Mouse (Mus musculus): ENCODE measurements at regions not wholly inside any gene's neighbourhood (a gene's known extent, or its start where the extent isn't known, plus 50 kb on each side); places are given as distances from the start of the nearest gene placed in this dataset.

DNA sequence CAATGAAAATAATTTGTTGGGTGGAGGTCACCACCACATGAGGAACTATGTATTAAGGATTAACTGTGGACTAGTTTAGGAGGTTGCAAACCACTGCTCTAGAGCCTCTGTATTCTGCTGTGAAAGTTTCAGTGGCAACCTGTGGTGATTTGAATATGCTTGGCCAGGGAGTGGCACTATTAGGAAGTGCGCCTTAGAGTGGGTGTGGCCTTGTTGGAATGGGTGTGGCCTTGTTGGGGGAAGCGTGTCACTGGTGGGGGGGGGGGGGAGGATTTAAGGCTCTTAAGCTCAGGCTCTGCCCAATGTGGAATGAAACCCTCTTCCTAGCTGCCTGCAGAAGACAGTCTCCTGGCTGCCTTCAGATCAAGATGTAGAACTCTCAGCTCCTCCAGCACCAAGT lies 138.5 kb downstream of the Ttc8 start:
- Histone ChIP-seq H3K4me1 (ENCODE audit: control insufficient read depth, insufficient read depth, low read length) (no peaks in the 10 kb centered on the region), H3K27ac (ENCODE audit: control insufficient read depth, insufficient read depth, low read depth, low read length) (no peak overlapping the region), H3K4me3 (ENCODE audit: control insufficient read depth, low read depth, low read length) (no peak overlapping the region), H3K36me3 (ENCODE audit: control insufficient read depth, insufficient read depth, low read length) (no peaks in the 10 kb centered on the region), H3K27me3 (ENCODE audit: control insufficient read depth, insufficient read depth, low read length) (no peaks in the 10 kb centered on the region)
- no peak for TF ChIP-seq CTCF (IDR thresholded peaks at IDR 0.05; ENCODE audit: control insufficient read depth, insufficient read depth, insufficient replicate concordance, low read depth, low read length)
- no peak for TF ChIP-seq POLR2A (IDR thresholded peaks at IDR 0.05; ENCODE audit: control insufficient read depth, low read depth, low read length)

DNA sequence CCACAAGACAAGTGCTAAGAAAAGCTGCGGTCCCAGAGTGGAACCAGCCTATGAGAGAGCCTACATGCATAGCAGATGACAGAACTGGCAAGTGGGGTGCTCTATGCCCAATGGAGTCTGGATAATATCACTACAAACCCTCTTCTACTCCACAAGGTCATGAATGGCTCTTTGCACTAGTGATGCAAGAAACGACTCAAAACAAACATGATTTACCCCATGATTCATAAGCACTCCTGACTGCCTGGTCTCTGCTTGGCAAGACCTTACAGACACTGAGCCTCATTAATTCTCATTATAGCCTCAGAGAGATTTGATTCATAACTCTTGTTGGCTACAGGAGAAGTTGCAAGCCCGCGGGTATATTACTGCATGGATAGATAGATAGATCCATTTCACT lies 139.1 kb downstream of the Ttc8 start:
- no peak overlapping the region for H3K4me3 ChIP-seq (ENCODE audit: control insufficient read depth, low read depth, low read length)
- TF ChIP-seq POLR2A (IDR thresholded peaks at IDR 0.05; ENCODE audit: control insufficient read depth, low read depth, low read length) (no peak), CTCF (IDR thresholded peaks at IDR 0.05; ENCODE audit: control insufficient read depth, insufficient read depth, insufficient replicate concordance, low read depth, low read length) (no peak)
- no peaks in the 10 kb centered on the region for H3K27me3 ChIP-seq (ENCODE audit: control insufficient read depth, insufficient read depth, low read length)
- H3K4me1 ChIP-seq (ENCODE audit: control insufficient read depth, insufficient read depth, low read length) = no peaks in the 10 kb centered on the region
- no peaks in the 10 kb centered on the region for H3K36me3 ChIP-seq (ENCODE audit: control insufficient read depth, insufficient read depth, low read length)
- H3K27ac ChIP-seq (ENCODE audit: control insufficient read depth, insufficient read depth, low read depth, low read length) = no peak overlapping the region

DNA sequence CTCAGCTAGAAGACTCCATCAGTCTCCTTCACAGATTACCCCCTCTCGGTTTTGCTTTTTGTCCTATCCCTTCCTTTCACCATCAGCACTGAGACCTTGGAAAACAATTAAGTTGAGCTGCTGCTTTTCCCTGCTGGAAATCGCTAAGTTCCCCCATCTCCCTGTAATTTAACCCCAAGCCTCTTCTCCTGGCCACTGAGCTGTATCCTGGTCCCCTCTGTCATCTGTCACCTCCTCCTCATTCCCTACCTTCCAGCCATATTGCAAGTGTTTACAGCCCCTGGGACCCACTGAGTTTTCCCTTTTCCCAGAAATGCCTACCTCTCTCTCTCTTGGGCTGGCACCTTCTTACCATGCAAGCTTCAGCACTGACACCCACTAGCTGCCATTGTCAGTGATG lies 140.3 kb downstream of the Ttc8 start:
- TF ChIP-seq POLR2A (IDR thresholded peaks at IDR 0.05; ENCODE audit: control insufficient read depth, low read depth, low read length) (no peak), CTCF (IDR thresholded peaks at IDR 0.05; ENCODE audit: control insufficient read depth, insufficient read depth, insufficient replicate concordance, low read depth, low read length) (no peak)
- H3K4me1 ChIP-seq (ENCODE audit: control insufficient read depth, insufficient read depth, low read length) = no peaks in the 10 kb centered on the region
- H3K27me3 ChIP-seq (ENCODE audit: control insufficient read depth, insufficient read depth, low read length) = no peaks in the 10 kb centered on the region
- no peak overlapping the region for H3K4me3 ChIP-seq (ENCODE audit: control insufficient read depth, low read depth, low read length)
- no peaks in the 10 kb centered on the region for H3K36me3 ChIP-seq (ENCODE audit: control insufficient read depth, insufficient read depth, low read length)
- H3K27ac ChIP-seq (ENCODE audit: control insufficient read depth, insufficient read depth, low read depth, low read length) = no peak overlapping the region

DNA sequence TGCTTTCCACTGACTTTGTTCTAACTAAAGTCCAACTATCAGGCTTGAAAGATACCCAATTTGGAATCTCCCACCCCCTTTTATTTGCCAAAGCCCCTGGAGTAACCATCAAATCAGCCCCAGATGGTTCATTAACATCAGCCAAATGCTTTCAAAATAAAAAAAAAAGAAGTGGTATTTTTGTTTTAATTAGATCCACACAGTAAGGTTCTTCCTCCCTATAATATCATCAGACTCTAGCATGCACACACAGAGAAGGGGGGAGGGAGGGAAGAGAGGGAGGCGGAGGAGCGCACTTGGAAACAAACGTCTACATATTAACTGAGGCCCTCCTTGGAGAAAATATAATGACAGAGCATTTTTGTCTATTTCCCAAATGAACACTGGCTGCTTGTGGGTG lies 143.1 kb downstream of the Ttc8 start:
- H3K27ac ChIP-seq (ENCODE audit: control insufficient read depth, insufficient read depth, low read depth, low read length) = no peak overlapping the region
- H3K27me3 ChIP-seq (ENCODE audit: control insufficient read depth, insufficient read depth, low read length) = no peaks in the 10 kb centered on the region

DNA sequence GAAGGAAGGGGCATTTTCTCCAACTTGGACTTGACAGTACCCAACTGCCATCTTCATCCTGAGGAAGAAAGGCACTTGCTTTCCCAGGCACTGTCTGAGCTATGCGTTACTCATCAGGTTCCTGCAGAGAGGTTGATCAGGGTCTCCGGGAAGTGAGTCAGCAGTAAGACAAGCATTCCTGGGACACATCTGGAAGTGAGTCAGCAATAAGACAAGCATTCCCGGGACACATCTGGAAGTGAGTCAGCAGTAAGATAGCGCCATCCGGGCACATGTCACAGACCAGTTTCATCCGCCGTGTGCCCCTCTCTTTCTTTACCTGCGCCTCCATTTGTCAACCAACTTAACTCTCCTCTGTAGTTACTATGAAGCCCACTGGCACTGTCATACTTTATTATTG lies 143.5 kb downstream of the Ttc8 start:
- Histone ChIP-seq H3K27ac (ENCODE audit: control insufficient read depth, insufficient read depth, low read depth, low read length) (no peak overlapping the region), H3K4me1 (ENCODE audit: control insufficient read depth, insufficient read depth, low read length) (no peaks in the 10 kb centered on the region), H3K36me3 (ENCODE audit: control insufficient read depth, insufficient read depth, low read length) (no peaks in the 10 kb centered on the region), H3K4me3 (ENCODE audit: control insufficient read depth, low read depth, low read length) (no peak overlapping the region), H3K27me3 (ENCODE audit: control insufficient read depth, insufficient read depth, low read length) (no peaks in the 10 kb centered on the region)
- TF ChIP-seq POLR2A (IDR thresholded peaks at IDR 0.05; ENCODE audit: control insufficient read depth, low read depth, low read length) (no peak), CTCF (IDR thresholded peaks at IDR 0.05; ENCODE audit: control insufficient read depth, insufficient read depth, insufficient replicate concordance, low read depth, low read length) (no peak)

More for the DNA sequence above, 143.1 kb downstream of the Ttc8 start:
- H3K4me1 ChIP-seq (ENCODE audit: control insufficient read depth, insufficient read depth, low read length) = no peaks in the 10 kb centered on the region
- H3K36me3 ChIP-seq (ENCODE audit: control insufficient read depth, insufficient read depth, low read length) = no peaks in the 10 kb centered on the region
- H3K4me3 ChIP-seq (ENCODE audit: control insufficient read depth, low read depth, low read length) = no peak overlapping the region
- TF ChIP-seq CTCF (IDR thresholded peaks at IDR 0.05; ENCODE audit: control insufficient read depth, insufficient read depth, insufficient replicate concordance, low read depth, low read length) = no peak
- no peak for TF ChIP-seq POLR2A (IDR thresholded peaks at IDR 0.05; ENCODE audit: control insufficient read depth, low read depth, low read length)

DNA sequence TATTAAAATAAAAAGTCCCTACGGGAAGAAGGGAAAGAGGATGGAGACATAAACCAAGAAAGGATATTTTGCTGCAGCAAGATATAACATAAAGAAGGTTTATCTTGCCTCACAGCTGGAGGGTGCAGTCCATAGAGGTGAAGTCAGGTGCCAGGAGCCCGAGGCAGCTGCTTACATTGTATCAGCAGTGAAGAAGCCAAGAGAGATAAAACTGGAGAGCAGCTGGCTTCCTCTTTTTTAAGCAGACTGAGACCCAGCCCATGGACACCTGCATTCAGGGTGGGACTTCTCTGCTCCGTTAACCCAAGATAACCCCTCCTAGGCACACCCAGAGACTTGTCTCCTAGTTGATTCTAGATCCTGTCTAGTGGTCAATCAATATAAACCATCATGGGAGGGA lies 147.6 kb downstream of the Ttc8 start:
- Histone ChIP-seq H3K4me3 (ENCODE audit: control insufficient read depth, low read depth, low read length) (no peak overlapping the region), H3K27ac (ENCODE audit: control insufficient read depth, insufficient read depth, low read depth, low read length) (no peak overlapping the region), H3K36me3 (ENCODE audit: control insufficient read depth, insufficient read depth, low read length) (no peaks in the 10 kb centered on the region), H3K27me3 (ENCODE audit: control insufficient read depth, insufficient read depth, low read length) (no peaks in the 10 kb centered on the region), H3K4me1 (ENCODE audit: control insufficient read depth, insufficient read depth, low read length) (no peaks in the 10 kb centered on the region)
- TF ChIP-seq CTCF (IDR thresholded peaks at IDR 0.05; ENCODE audit: control insufficient read depth, insufficient read depth, insufficient replicate concordance, low read depth, low read length) (no peak), POLR2A (IDR thresholded peaks at IDR 0.05; ENCODE audit: control insufficient read depth, low read depth, low read length) (no peak)

DNA sequence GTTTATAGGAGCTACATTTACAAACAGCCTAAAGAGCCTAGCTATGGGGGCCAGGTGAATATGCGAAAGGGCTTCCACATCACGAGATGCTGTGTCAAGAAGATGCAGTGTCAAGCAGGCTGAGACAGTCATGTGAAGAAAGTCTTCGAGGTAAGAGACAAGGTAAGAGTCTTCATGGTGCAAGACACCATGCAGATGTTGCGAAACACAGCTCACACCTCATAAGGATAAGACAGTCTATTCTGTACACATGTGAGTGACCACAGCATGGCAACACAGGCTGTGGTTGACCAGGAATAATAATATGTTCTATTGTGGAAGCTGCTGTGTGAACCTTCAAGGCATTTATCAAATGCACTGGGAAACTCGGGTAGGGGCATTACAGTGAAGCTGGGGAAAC lies 153.4 kb downstream of the Ttc8 start:
- H3K27me3 ChIP-seq (ENCODE audit: control insufficient read depth, insufficient read depth, low read length) = no peaks in the 10 kb centered on the region
- TF ChIP-seq CTCF (IDR thresholded peaks at IDR 0.05; ENCODE audit: control insufficient read depth, insufficient read depth, insufficient replicate concordance, low read depth, low read length) = no peak
- no peak for TF ChIP-seq POLR2A (IDR thresholded peaks at IDR 0.05; ENCODE audit: control insufficient read depth, low read depth, low read length)
- no peak overlapping the region for H3K4me3 ChIP-seq (ENCODE audit: control insufficient read depth, low read depth, low read length)
- no peak overlapping the region for H3K27ac ChIP-seq (ENCODE audit: control insufficient read depth, insufficient read depth, low read depth, low read length)
- no peaks in the 10 kb centered on the region for H3K4me1 ChIP-seq (ENCODE audit: control insufficient read depth, insufficient read depth, low read length)
- no peaks in the 10 kb centered on the region for H3K36me3 ChIP-seq (ENCODE audit: control insufficient read depth, insufficient read depth, low read length)

DNA sequence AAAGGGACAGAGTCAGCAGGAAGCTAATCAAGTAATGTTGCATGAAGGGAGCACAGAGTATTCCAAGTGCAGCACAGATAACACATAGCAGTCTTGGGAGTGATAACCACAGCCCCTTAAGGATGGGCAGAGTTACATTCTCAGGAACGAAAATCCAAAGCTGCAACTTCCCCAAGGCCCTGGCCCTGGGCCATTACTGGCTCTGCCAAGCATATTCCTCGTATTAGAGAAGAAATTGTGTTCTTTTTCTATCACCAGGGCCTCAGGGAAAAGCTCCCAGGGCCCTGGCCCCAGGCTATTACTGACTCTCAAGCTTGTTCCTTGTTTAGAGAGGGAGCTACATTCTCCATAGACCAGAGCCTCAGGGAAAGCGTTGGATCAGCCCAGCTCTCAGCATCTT lies 157.0 kb downstream of the Ttc8 start:
- H3K36me3 ChIP-seq (ENCODE audit: control insufficient read depth, insufficient read depth, low read length) = no peaks in the 10 kb centered on the region
- no peak overlapping the region for H3K27ac ChIP-seq (ENCODE audit: control insufficient read depth, insufficient read depth, low read depth, low read length)
- H3K27me3 ChIP-seq (ENCODE audit: control insufficient read depth, insufficient read depth, low read length) = no peaks in the 10 kb centered on the region
- H3K4me1 ChIP-seq (ENCODE audit: control insufficient read depth, insufficient read depth, low read length) = no peaks in the 10 kb centered on the region
- TF ChIP-seq POLR2A (IDR thresholded peaks at IDR 0.05; ENCODE audit: control insufficient read depth, low read depth, low read length) (no peak), CTCF (IDR thresholded peaks at IDR 0.05; ENCODE audit: control insufficient read depth, insufficient read depth, insufficient replicate concordance, low read depth, low read length) (no peak)
- H3K4me3 ChIP-seq (ENCODE audit: control insufficient read depth, low read depth, low read length) = no peak overlapping the region
